Mouse (Mus musculus) monocyte, adult 59 days (primary cell): Measurements from ENCODE around the gene Arl2. TPM values are rescaled to one million over a fixed set of nuclear protein-coding genes. Genes with fewer than 3 reads are reported as not detected.

Experiments used
- total RNA-seq, 2 experiments: library from RNA; stranded (reverse); gene quantifications; one replicate each; pipeline ENCODE4 v1.2.4; 2023

Arl2 gene
- total RNA-seq, result 10 to 100 TPM; 16.4 to 17.6 TPM

GRCm38 (mm10) chr19:6141394-6141749 is at the start of gene Arl2:
Arl2 (minus strand) TSS chr19:6141548.

GRCm38 (mm10) chr19:6184131-6184530 is 42.8 kb upstream of the Arl2 start, which contains the start of gene Majin:
Majin (plus strand) TSS chr19:6184388.

GRCm38 (mm10) chr19:6140678-6141393 is 512 bp downstream of the Arl2 start, which contains the start of gene Batf2:
Batf2 (plus strand) TSS chr19:6140983.

GRCm38 (mm10) chr19:6127760-6128341 is 13.5 kb downstream of the Arl2 start, which contains the start of gene Snx15:
Snx15 (minus strand) TSS chr19:6128304.

GRCm38 (mm10) chr19:6117986-6118676 is 23.2 kb downstream of the Arl2 start, which contains the start of gene Sac3d1:
Sac3d1 (minus strand) TSS chr19:6118650.

GRCm38 (mm10) chr19:6105586-6105985 is 35.8 kb downstream of the Arl2 start, which contains the start of gene Naaladl1:
Naaladl1 (plus strand) TSS chr19:6105782.

GRCm38 (mm10) chr19:6094119-6094518 is 47.2 kb downstream of the Arl2 start, which contains the start of gene AC131692.1:
AC131692.1 (plus strand) TSS chr19:6094419.

GRCm38 (mm10) chr19:6084478-6085248 is 56.7 kb downstream of the Arl2 start, which contains the start of the genes Zfpl1 and Cdca5:
Zfpl1 (minus strand) TSS chr19:6084956.
Cdca5 (plus strand) TSS chr19:6084983.

Other genes starting within 250 kb of the Arl2 start
- 1 to 10 TPM; 1.1 to 1.6 TPM for gene Tigd3, start 247.4 kb downstream of the Arl2 start, total RNA-seq
- gene Dpf2, start 228.5 kb downstream of the Arl2 start, total RNA-seq, result 100 to 1,000 TPM; 131 to 160 TPM
- 10 to 100 TPM; 40.3 to 51.9 TPM for gene Cdc42ep2, start 216.7 kb downstream of the Arl2 start, total RNA-seq
- gene Pola2, start 177.3 kb downstream of the Arl2 start, total RNA-seq, result 10 to 100 TPM; 29.1 to 38.4 TPM
- not detected for gene Slc22a20, start 155.4 kb downstream of the Arl2 start, total RNA-seq
- gene Capn1, start 125.7 kb downstream of the Arl2 start, total RNA-seq, result 10 to 100 TPM; 64.1 to 69.8 TPM
- gene Syvn1, start 95.0 kb downstream of the Arl2 start, total RNA-seq, result 10 to 100 TPM; 56.0 to 57.8 TPM
- 10 to 100 TPM; 15.0 to 15.8 TPM for gene Mrpl49, start 83.8 kb downstream of the Arl2 start, total RNA-seq
- 1,000 to 10,000 TPM; 2,789 to 3,006 TPM for gene Fau, start 83.7 kb downstream of the Arl2 start, total RNA-seq
- 10 to 100 TPM; 13.9 to 14.4 TPM for gene Znhit2, start 80.4 kb downstream of the Arl2 start, total RNA-seq
- 10 to 100 TPM; 16.3 to 21.0 TPM for gene Tm7sf2, start 73.2 kb downstream of the Arl2 start, total RNA-seq
- 100 to 1,000 TPM; 118 to 121 TPM for gene Vps51, start 64.3 kb downstream of the Arl2 start, total RNA-seq
- gene Tmem262, start 61.5 kb downstream of the Arl2 start, total RNA-seq, result not detected
- 1 to 10 TPM in 1 of 2 experiments, not detected in 1; 1.5 TPM for gene Gm28374, start 59.3 kb downstream of the Arl2 start, total RNA-seq
- 10 to 100 TPM; 43.3 to 45.6 TPM for gene Zfpl1, start 56.6 kb downstream of the Arl2 start, total RNA-seq
- 1 to 10 TPM in 1 of 2 experiments, under 1 TPM in 1; 0.85 to 1.2 TPM for gene Cdca5, start 56.6 kb downstream of the Arl2 start, total RNA-seq
- 1 to 10 TPM in 1 of 2 experiments, not detected in 1; 1.2 TPM for gene AC131692.1, start 47.1 kb downstream of the Arl2 start, total RNA-seq
- not detected for gene Naaladl1, start 35.8 kb downstream of the Arl2 start, total RNA-seq
- gene Sac3d1, start 22.9 kb downstream of the Arl2 start, total RNA-seq, result 10 to 100 TPM; 10.7 to 11.4 TPM
- gene Snx15, start 13.2 kb downstream of the Arl2 start, total RNA-seq, result 10 to 100 TPM; 18.9 to 20.3 TPM
- gene Batf2, start 565 bp downstream of the Arl2 start, total RNA-seq, result 1 to 10 TPM; 4.1 to 9.4 TPM
- under 1 TPM in 1 of 2 experiments, not detected in 1; 0.67 TPM for gene Majin, start 42.8 kb upstream of the Arl2 start, total RNA-seq
- not detected for gene Gpha2, start 84.8 kb upstream of the Arl2 start, total RNA-seq
- gene Ppp2r5b, start 94.3 kb upstream of the Arl2 start, total RNA-seq, result 10 to 100 TPM; 17.2 to 18.4 TPM
- gene Atg2a, start 100.1 kb upstream of the Arl2 start, total RNA-seq, result 100 to 1,000 TPM; 176 to 243 TPM
- gene Ehd1, start 135.2 kb upstream of the Arl2 start, total RNA-seq, result 100 to 1,000 TPM; 239 to 255 TPM
- 1 to 10 TPM; 7.1 to 8.1 TPM for gene Cdc42bpg, start 164.9 kb upstream of the Arl2 start, total RNA-seq
- gene Men1, start 193.4 kb upstream of the Arl2 start, total RNA-seq, result 10 to 100 TPM; 22.7 to 23.6 TPM
- 100 to 1,000 TPM; 160 to 177 TPM for gene Map4k2, start 199.6 kb upstream of the Arl2 start, total RNA-seq
- gene Sf1, start 222.1 kb upstream of the Arl2 start, total RNA-seq, result 100 to 1,000 TPM; 604 to 606 TPM
- gene Pygm, start 242.9 kb upstream of the Arl2 start, total RNA-seq, result 1 to 10 TPM; 6.0 to 8.8 TPM